Mouse (Mus musculus): ENCODE measurements around the gene Slfn3.

DNA sequence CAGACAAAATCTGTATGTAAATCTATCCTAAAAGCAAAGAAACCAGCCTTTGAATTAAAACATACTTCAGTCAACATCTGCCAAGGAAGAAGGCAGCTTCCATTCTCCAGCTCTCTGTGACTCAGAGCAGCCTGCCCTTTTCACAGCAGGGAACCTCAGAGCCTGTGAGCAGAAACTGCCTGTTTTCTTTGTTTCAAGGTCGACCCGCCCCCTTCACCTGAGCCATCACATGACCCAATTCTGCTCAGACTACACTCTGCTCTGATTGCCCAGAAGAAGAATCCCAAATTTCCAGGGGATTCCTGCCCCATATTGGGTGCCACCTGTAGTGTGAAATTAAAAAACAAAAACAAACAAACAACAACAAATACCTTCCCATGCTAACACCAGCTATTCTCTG lies 48.7 kb downstream of the Slfn3 start:
- TF ChIP-seq CTCF (IDR thresholded peaks at IDR 0.05; ENCODE audit: low read depth, low read length) = no peak
- TF ChIP-seq POLR2A (IDR thresholded peaks at IDR 0.05; ENCODE audit: extremely low read depth, insufficient read depth, low read length) = no peak

Measured in liver, adult 2 months (tissue).